Mouse (Mus musculus) brain, embryonic 14.5 days (tissue): ENCODE results near the gene Eef1a1.

ENCODE experiments used
- CTCF ChIP-seq: fragments of 200-500 bp; IDR thresholded peaks from 2 replicates; pipeline ENCODE4 v1.5.1; 2012; ENCODE audit warnings: inconsistent platforms, mild to moderate bottlenecking, moderate library complexity, borderline replicate concordance; ENCODE audit not compliant: insufficient read depth, insufficient read length; ENCODE audit errors: extremely low read depth
- POLR2A ChIP-seq: fragments of 200-500 bp; IDR thresholded peaks from 2 replicates; pipeline ENCODE4 v1.6.1; 2012; ENCODE audit warnings: mild to moderate bottlenecking, inconsistent platforms, borderline replicate concordance; ENCODE audit not compliant: poor library complexity, insufficient read depth, insufficient read length, severe bottlenecking; ENCODE audit errors: extremely low read depth

GRCm38 (mm10) chr9:78474771-78475382, 14.1 kb downstream of the Eef1a1 start:
- TF ChIP-seq CTCF, result no peak
- no peak for TF ChIP-seq POLR2A
